Mouse (Mus musculus) lung, postnatal 0 days (tissue): ENCODE results near the gene Efcab2. TPM values are rescaled to one million over a fixed set of nuclear protein-coding genes. Genes with fewer than 3 reads are reported as not detected.

Experiments used
- ATAC-seq: fragments of 200-750 bp; cut with Nextera tagmentation; 2 replicates; pipeline ENCODE4 v1.8.0; 2017; ENCODE audit warnings: moderate library complexity
- DNase-seq: peaks from one replicate; pipeline ENCODE4 v3.0.0-alpha.2; 2016; ENCODE audit warnings: low spot score
- H3K27ac ChIP-seq: fragments of 300-500 bp; sonication (generic); 2 replicates; pipeline ENCODE4 v1.5.1; 2014; ENCODE audit warnings: antibody characterized with exemption, mild to moderate bottlenecking, low read length, mixed read lengths
- H3K27me3 ChIP-seq: fragments of 300-500 bp; sonication (generic); replicated peaks from 2 replicates; pipeline ENCODE4 v1.6.1; 2014; ENCODE audit warnings: low read length, mixed read lengths; ENCODE audit not compliant: insufficient read depth
- H3K36me3 ChIP-seq: fragments of 300-500 bp; sonication (generic); 2 replicates; pipeline ENCODE4 v1.6.1; 2014; ENCODE audit warnings: low read length, mixed read lengths; ENCODE audit not compliant: insufficient read depth
- H3K4me1 ChIP-seq: fragments of 300-500 bp; sonication (generic); 2 replicates; pipeline ENCODE4 v1.6.1; 2014; ENCODE audit warnings: antibody characterized with exemption, low read depth, low read length, mixed read lengths; ENCODE audit not compliant: insufficient read depth
- H3K4me2 ChIP-seq: fragments of 300-500 bp; sonication (generic); replicated peaks from 2 replicates; pipeline ENCODE4 v1.6.1; 2014; ENCODE audit warnings: low read depth, mild to moderate bottlenecking, low read length, moderate library complexity, mixed read lengths
- H3K4me3 ChIP-seq: fragments of 300-500 bp; sonication (generic); 2 replicates; pipeline ENCODE4 v1.5.1; 2014; ENCODE audit warnings: low read depth, low read length
- H3K9ac ChIP-seq: fragments of 300-500 bp; sonication (generic); replicated peaks from 2 replicates; pipeline ENCODE4 v1.6.1; 2014; ENCODE audit warnings: low read depth, mild to moderate bottlenecking
- H3K9me3 ChIP-seq: fragments of 300-500 bp; sonication (generic); 2 replicates; pipeline ENCODE4 v1.6.1; 2016; ENCODE audit warnings: low read length, mixed read lengths
- CTCF ChIP-seq: IDR thresholded peaks from 2 replicates; pipeline ENCODE4 v1.5.1; 2016; ENCODE audit warnings: antibody characterized with exemption, mild to moderate bottlenecking
- EP300 ChIP-seq: IDR thresholded peaks from 2 replicates; pipeline ENCODE4 v1.6.1; 2016; ENCODE audit warnings: antibody characterized with exemption, mild to moderate bottlenecking, control low read depth
- WGBS: fragments of 180-500 bp; shearing (Covaris S2); extraction: QIAGEN DNeasy Blood & Tissue Kit; methylation state at CpG from one replicate; pipeline ENCODE4 v1.1.7; 2014; 5-methylcytosine and 5-hydroxymethylcytosine counted together
- polyA plus RNA-seq: library from polyadenylated mRNA; unstranded; fragments of >200 nt; fragmentation: Nextera tagmentation; extraction: Ambion mirVana; gene quantifications from 2 replicates; pipeline ENCODE4 v1.2.1, GENCODE M21; 2015

Efcab2 gene
- polyA plus RNA-seq, 1 experiment from 2014 or later, result 5.3 TPM

DNA sequence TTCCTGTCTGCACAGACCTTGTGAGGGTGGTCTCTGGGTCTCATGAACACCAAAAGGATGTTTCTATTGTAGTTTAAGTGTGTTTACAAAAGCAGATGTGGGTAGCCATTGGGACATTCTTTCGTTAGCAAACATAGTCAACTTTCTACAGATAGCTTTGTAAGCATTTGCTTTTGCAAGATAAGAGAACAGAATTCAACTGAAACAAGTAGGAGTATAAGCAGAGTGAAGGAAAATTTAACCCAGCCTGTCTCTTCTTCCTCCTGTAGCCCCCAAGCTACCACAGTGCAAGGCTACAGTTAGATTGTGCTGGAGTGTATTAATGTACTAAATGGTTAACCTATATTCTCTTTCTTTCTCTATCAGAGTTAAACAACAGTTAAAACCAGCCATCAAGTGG, 49.2 kb downstream of the Efcab2 start:
- Histone ChIP-seq H3K9ac (no peak overlapping the region), H3K4me2 (no peak overlapping the region), H3K27ac (no peak overlapping the region), H3K27me3 (no peaks in the 10 kb centered on the region), H3K36me3 (no peaks in the 10 kb centered on the region), H3K4me1 (no peaks in the 10 kb centered on the region), H3K9me3 (no peaks in the 10 kb centered on the region), H3K4me3 (no peak overlapping the region)
- no peak for DNase-seq
- 30% methylated on average over 1 of the region's 1 CpGs for WGBS
- ATAC-seq, result no peak
- TF ChIP-seq EP300 (no peak), CTCF (no peak)

DNA sequence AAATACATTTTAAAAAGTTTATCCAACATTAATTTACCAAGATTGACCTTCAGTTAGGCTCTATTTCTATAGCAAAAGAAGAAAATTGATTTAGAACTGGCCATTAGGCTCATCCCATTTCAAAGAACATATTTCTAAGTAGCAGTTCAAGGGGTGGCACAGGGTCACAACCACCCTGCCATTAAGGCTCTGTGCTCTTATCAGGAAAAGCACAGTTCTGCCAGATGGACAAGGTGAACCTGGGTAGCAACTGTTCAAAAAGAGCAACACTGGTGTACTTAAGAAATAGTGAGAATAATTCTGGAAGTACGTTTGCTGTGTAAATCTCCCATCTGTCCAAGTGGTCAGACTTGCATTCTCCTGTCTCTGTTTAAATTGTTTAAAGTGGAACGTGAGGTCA, 52.1 kb downstream of the Efcab2 start:
- Histone ChIP-seq H3K9ac (no peak overlapping the region), H3K4me2 (no peak overlapping the region), H3K9me3 (no peaks in the 10 kb centered on the region), H3K36me3 (no peaks in the 10 kb centered on the region), H3K4me1 (no peaks in the 10 kb centered on the region), H3K4me3 (no peak overlapping the region), H3K27ac (no peak overlapping the region), H3K27me3 (no peaks in the 10 kb centered on the region)
- TF ChIP-seq CTCF (no peak), EP300 (no peak)
- WGBS, result 48% methylated on average over 2 of the region's 2 CpGs
- no peak for ATAC-seq
- DNase-seq, result no peak

DNA sequence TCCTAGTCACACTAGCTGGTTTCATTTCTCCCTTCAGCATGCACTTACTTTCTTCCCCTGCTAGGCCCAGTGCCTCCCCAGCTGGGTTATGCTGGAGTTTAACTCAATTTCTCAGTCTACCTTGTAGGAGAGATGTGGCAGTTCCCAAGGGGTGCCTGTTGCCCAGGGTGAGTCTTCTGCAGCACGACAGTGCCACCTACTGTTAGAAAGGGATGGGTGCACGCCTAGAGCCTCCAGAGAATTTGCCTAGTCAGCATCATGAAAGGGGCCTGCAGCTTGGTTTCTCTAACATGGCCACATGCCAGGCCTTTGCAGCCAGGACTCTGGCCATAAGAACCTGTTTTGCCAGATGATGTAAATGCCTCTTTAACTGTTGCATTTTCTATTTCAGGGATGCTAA, 57.8 kb downstream of the Efcab2 start:
- no peaks in the 10 kb centered on the region for H3K4me1 ChIP-seq
- 0% methylated on average over 2 of the region's 2 CpGs for WGBS
- H3K4me2 ChIP-seq, result no peak overlapping the region
- DNase-seq (peak; percentile 93), ATAC-seq (peak; percentile 96)
- peak; percentile 97 for TF ChIP-seq CTCF
- TF ChIP-seq EP300, result no peak
- no peaks in the 10 kb centered on the region for H3K27me3 ChIP-seq
- H3K4me3 ChIP-seq, result no peak overlapping the region
- H3K9ac ChIP-seq, result no peak overlapping the region
- H3K36me3 ChIP-seq, result no peaks in the 10 kb centered on the region
- H3K9me3 ChIP-seq, result no peaks in the 10 kb centered on the region
- H3K27ac ChIP-seq, result no peak overlapping the region

DNA sequence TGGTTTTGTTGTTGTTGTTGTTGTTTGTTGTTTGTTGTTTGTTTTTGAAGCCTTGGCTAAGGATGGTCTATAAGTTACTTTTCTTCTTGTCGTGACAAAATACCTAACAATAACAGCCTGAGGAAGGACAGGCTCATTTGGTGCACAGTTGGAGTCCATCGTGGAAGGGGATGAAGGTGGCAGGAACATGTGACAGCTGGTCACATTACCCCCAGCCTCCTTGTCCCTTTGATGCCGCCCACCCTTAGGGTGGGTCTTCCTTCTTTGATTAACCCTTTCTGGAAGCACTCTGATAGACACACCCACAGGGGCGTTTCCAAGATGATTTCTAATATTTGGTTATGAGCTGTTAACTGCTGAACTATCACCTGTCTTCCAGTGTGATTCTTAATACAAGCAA, 58.3 kb downstream of the Efcab2 start:
- no peaks in the 10 kb centered on the region for H3K27me3 ChIP-seq
- no peaks in the 10 kb centered on the region for H3K9me3 ChIP-seq
- DNase-seq (no peak), ATAC-seq (peak; percentile 28; the same call in 1 of the 2 replicates)
- no peak for TF ChIP-seq CTCF
- TF ChIP-seq EP300, result no peak
- no peak overlapping the region for H3K4me3 ChIP-seq
- H3K9ac ChIP-seq, result no peak overlapping the region
- no peak overlapping the region for H3K4me2 ChIP-seq
- H3K36me3 ChIP-seq, result no peaks in the 10 kb centered on the region
- no peak overlapping the region for H3K27ac ChIP-seq
- H3K4me1 ChIP-seq, result no peaks in the 10 kb centered on the region
- 31% methylated on average over 4 of the region's 4 CpGs for WGBS

DNA sequence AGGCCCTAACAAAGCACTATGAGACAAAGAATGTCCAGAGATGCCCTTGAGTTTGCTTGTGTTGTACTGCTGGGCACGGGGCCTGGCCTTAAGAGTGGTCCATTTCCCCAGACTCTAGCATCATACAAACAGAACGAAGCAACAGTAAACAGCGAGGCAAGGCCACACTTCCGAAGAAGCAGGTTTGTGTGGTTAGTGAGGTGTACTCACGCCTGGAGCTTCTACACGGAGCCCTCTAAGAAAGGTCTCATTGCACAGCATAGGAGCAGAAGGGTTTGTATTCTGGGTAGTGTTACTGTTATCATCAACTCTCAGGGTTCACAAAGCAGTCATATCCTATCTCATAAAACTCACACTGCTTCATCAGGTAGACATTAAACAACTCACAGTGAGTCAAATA, 61.7 kb downstream of the Efcab2 start:
- Histone ChIP-seq H3K27me3 (no peaks in the 10 kb centered on the region), H3K27ac (no peak overlapping the region), H3K9ac (no peak overlapping the region), H3K4me3 (no peak overlapping the region), H3K4me2 (no peak overlapping the region), H3K9me3 (no peaks in the 10 kb centered on the region), H3K4me1 (no peaks in the 10 kb centered on the region), H3K36me3 (no peaks in the 10 kb centered on the region)
- DNase-seq (no peak), ATAC-seq (no peak)
- 67% methylated on average over 6 of the region's 6 CpGs for WGBS
- TF ChIP-seq EP300, result no peak

DNA sequence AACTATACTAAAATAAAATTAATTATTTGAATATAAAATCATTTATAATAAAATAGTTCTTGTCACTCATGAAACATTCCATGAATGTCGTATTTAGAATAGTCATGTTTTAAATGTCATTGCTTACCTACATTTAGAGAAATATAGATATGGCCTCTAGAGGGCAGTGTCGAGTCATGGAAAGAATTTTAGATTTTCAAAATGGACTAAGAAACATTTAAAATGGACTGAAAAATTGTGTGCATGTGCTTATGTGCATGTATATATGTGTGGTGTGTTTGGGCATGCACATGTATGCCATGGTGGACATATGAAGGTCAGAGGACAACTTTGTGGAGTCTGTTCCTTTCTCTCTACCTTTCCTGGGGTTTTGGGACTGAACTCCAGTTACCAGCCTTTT, 62.4 kb downstream of the Efcab2 start:
- ATAC-seq (no peak), DNase-seq (peak; percentile 68)
- H3K4me2 ChIP-seq, result no peak overlapping the region
- H3K9me3 ChIP-seq, result no peaks in the 10 kb centered on the region
- no peaks in the 10 kb centered on the region for H3K36me3 ChIP-seq
- no peak overlapping the region for H3K4me3 ChIP-seq
- no peak overlapping the region for H3K9ac ChIP-seq
- H3K27me3 ChIP-seq, result no peaks in the 10 kb centered on the region
- no peaks in the 10 kb centered on the region for H3K4me1 ChIP-seq
- no peak overlapping the region for H3K27ac ChIP-seq
- TF ChIP-seq CTCF, result peak; percentile 70
- TF ChIP-seq EP300, result no peak
- 1% methylated on average over 2 of the region's 2 CpGs for WGBS

DNA sequence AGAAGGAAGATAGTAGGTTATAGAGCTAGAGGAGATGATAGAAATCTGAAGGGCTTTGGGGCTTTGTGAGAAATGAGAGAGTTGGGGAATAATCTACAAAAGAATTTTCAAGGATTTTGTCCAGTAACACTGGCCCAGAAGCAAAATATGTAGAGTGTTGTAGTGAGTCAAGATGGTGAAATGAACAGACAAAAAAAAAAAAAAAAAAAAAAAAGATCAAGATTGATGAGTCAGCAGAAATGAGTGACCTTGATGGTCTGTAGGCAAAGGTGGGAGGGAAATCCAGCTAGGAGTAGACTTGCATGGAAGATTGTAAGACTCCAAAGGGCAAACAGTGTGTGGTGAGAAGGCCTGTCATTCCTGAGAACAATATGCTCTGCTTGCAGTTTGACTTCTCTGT, 78.0 kb downstream of the Efcab2 start:
- no peak overlapping the region for H3K27ac ChIP-seq
- H3K4me2 ChIP-seq, result no peak overlapping the region
- H3K9ac ChIP-seq, result no peak overlapping the region
- H3K27me3 ChIP-seq, result no peaks in the 10 kb centered on the region
- H3K36me3 ChIP-seq, result no peaks in the 10 kb centered on the region
- DNase-seq, result no peak
- TF ChIP-seq EP300, result no peak
- TF ChIP-seq CTCF, result no peak
- H3K4me1 ChIP-seq, result no peaks in the 10 kb centered on the region
- ATAC-seq, result no peak
- H3K4me3 ChIP-seq, result no peak overlapping the region
- H3K9me3 ChIP-seq, result no peaks in the 10 kb centered on the region
